17 mouse cellular contexts compared by ENCODE assay signal in the genomic region with DNA sequence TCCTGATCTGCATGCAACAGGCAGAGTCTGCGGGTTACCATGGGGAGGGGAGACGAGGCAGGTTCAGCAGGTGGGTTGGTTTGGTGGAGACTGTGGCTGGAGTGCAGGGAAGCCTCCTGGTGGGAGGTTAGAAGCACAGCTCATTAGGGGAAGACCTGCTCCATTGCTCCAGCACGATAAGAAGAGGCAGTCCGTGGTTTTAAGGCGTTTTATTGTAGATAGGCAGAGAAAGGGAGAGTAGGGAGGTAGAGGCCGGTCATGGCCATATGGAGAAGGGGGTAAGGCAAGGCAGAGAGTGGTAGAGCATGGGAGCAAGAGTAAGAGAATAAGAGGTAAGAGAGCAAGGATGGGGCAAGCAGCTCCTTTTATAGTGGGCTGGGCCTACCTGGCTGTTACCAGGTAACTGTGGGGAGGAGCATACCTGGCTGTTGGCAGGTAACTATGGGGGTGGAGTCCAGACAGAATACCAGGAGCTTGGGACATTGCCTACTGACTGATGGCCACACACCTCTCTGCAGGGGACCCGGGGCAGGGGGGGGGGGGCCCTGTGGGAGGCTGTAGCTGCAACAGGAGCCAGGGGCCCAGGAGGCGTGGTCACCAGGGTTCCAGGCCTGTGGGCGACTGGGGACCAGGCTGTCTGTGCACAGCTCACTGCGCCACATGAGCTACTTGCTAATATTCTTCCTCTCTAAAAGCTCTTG. TPM values are rescaled to one million over a fixed set of nuclear protein-coding genes. Genes with fewer than 3 reads are reported as not detected.
DNase-seq lines count a peak whose midpoint lies in the region; ATAC-seq and TF ChIP-seq lines count a peak whose summit lies in the region.
"Had no signal": no experiment of that assay in that cellular context is flagged by ENCODE, and none has a peak within 500 bp of the region (broad histone marks: within the 10 kb centered on the region; RNA-seq: fewer than 3 reads in every experiment).

No protein-coding gene starts in this region.

- 51% methylated on average over 10 of the region's 10 CpGs for WGBS in lung, postnatal 0 days
- WGBS in intestine, embryonic 14.5 days, result 51% methylated on average over 10 of the region's 10 CpGs
- 18% methylated on average over 10 of the region's 10 CpGs for WGBS in liver, embryonic 14.5 days (ENCODE audit: insufficient replicate concordance)
- 48% methylated on average over 10 of the region's 10 CpGs for WGBS in stomach, postnatal 0 days
- 50% methylated on average over 9 of the region's 10 CpGs for WGBS in hindbrain, embryonic 11.5 days

- H3K4me3 ChIP-seq in lung, postnatal 0 days (ENCODE audit: low read depth, low read length), result no peak overlapping the region
- H3K4me3 ChIP-seq in intestine, embryonic 14.5 days (ENCODE audit: low read depth, low read length), result no peak overlapping the region
- H3K4me3 ChIP-seq in liver, embryonic 14.5 days (ENCODE audit: insufficient read depth in 1 of 2, low read depth in 2 of 2, low read length in 2 of 2), result no peak overlapping the region
- H3K4me3 ChIP-seq in stomach, postnatal 0 days (ENCODE audit: low read depth, low read length), result no peak overlapping the region
- H3K4me3 ChIP-seq in hindbrain, embryonic 11.5 days (ENCODE audit: low read depth, low read length), result no peak overlapping the region
- H3K4me3 ChIP-seq: heart, embryonic 13.5 days; limb, embryonic 13.5 days had no signal

- TF ChIP-seq CTCF in lung, postnatal 0 days (IDR thresholded peaks at IDR 0.05), result no peak
- TF ChIP-seq CTCF in liver, embryonic 14.5 days (IDR thresholded peaks at IDR 0.05; ENCODE audit: low read depth), result peak; percentile 48
- no peak for TF ChIP-seq CTCF in stomach, postnatal 0 days (IDR thresholded peaks at IDR 0.05; ENCODE audit: low read depth)

- no peaks in the 10 kb centered on the region for H3K36me3 ChIP-seq in lung, postnatal 0 days (ENCODE audit: insufficient read depth, low read length)
- H3K36me3 ChIP-seq in intestine, embryonic 14.5 days (ENCODE audit: control insufficient read depth, insufficient read depth, low read length), result no peaks in the 10 kb centered on the region
- no peaks in the 10 kb centered on the region for H3K36me3 ChIP-seq in liver, embryonic 14.5 days (replicated peaks; ENCODE audit: control insufficient read depth, insufficient read depth, low read depth)
- no peaks in the 10 kb centered on the region for H3K36me3 ChIP-seq in stomach, postnatal 0 days (ENCODE audit: control insufficient read depth, insufficient read depth, low read length)
- no peaks in the 10 kb centered on the region for H3K36me3 ChIP-seq in hindbrain, embryonic 11.5 days (ENCODE audit: control insufficient read depth, insufficient read depth, low read length)
- H3K36me3 ChIP-seq: heart, embryonic 13.5 days; limb, embryonic 13.5 days had no signal

- H3K27me3 ChIP-seq in lung, postnatal 0 days (replicated peaks; ENCODE audit: insufficient read depth, low read length), result no peaks in the 10 kb centered on the region
- no peaks in the 10 kb centered on the region for H3K27me3 ChIP-seq in intestine, embryonic 14.5 days (replicated peaks; ENCODE audit: control insufficient read depth, insufficient read depth, low read length)
- H3K27me3 ChIP-seq in liver, embryonic 14.5 days (ENCODE audit: control insufficient read depth, insufficient read depth, low read length), result no peaks in the 10 kb centered on the region
- no peaks in the 10 kb centered on the region for H3K27me3 ChIP-seq in stomach, postnatal 0 days (ENCODE audit: control insufficient read depth, insufficient read depth, low read length)
- no peaks in the 10 kb centered on the region for H3K27me3 ChIP-seq in hindbrain, embryonic 11.5 days (ENCODE audit: control insufficient read depth, insufficient read depth, low read length)
- H3K27me3 ChIP-seq: heart, embryonic 13.5 days; limb, embryonic 13.5 days; Patski had no signal

- H3K4me2 ChIP-seq in lung, postnatal 0 days (replicated peaks; ENCODE audit: low read depth, low read length), result no peak overlapping the region
- no peak overlapping the region for H3K4me2 ChIP-seq in intestine, embryonic 14.5 days (ENCODE audit: low read length)
- peak overlapping the region; percentile 21 for H3K4me2 ChIP-seq in liver, embryonic 14.5 days (ENCODE audit: low read depth)
- H3K4me2 ChIP-seq in stomach, postnatal 0 days (replicated peaks; ENCODE audit: low read depth), result no peak overlapping the region
- no peak overlapping the region for H3K4me2 ChIP-seq in hindbrain, embryonic 11.5 days (replicated peaks; ENCODE audit: low read depth, low read length)
- H3K4me2 ChIP-seq: heart, embryonic 13.5 days; limb, embryonic 13.5 days; midbrain, embryonic 11.5 days had no signal

- no peaks in the 10 kb centered on the region for H3K4me1 ChIP-seq in lung, postnatal 0 days (ENCODE audit: insufficient read depth, low read depth, low read length)
- H3K4me1 ChIP-seq in intestine, embryonic 14.5 days (replicated peaks; ENCODE audit: control insufficient read depth, insufficient read depth, low read length), result no peaks in the 10 kb centered on the region
- H3K4me1 ChIP-seq in liver, embryonic 14.5 days (replicated peaks; ENCODE audit: control insufficient read depth in 2 of 2, insufficient read depth in 2 of 2, low read length in 1 of 2), result peaks cover 6 to 19% of the 10 kb centered on the region in 2 experiments; a peak in 3 of 4 replicates
- H3K4me1 ChIP-seq in stomach, postnatal 0 days (replicated peaks; ENCODE audit: control insufficient read depth, insufficient read depth), result no peaks in the 10 kb centered on the region
- H3K4me1 ChIP-seq in hindbrain, embryonic 11.5 days (replicated peaks; ENCODE audit: control insufficient read depth, insufficient read depth, low read length), result no peaks in the 10 kb centered on the region
- H3K4me1 ChIP-seq: heart, embryonic 13.5 days; limb, embryonic 13.5 days had no signal

- no peak overlapping the region for H3K27ac ChIP-seq in lung, postnatal 0 days (ENCODE audit: low read length)
- H3K27ac ChIP-seq in intestine, embryonic 14.5 days (ENCODE audit: low read depth), result no peak overlapping the region
- no peak overlapping the region for H3K27ac ChIP-seq in liver, embryonic 14.5 days
- no peak overlapping the region for H3K27ac ChIP-seq in stomach, postnatal 0 days (replicated peaks)
- H3K27ac ChIP-seq in hindbrain, embryonic 11.5 days (ENCODE audit: low read depth, low read length), result no peak overlapping the region
- H3K27ac ChIP-seq: heart, embryonic 13.5 days; limb, embryonic 13.5 days had no signal

- H3K9ac ChIP-seq in lung, postnatal 0 days (replicated peaks; ENCODE audit: low read depth), result no peak overlapping the region
- H3K9ac ChIP-seq in intestine, embryonic 14.5 days (ENCODE audit: low read length), result no peak overlapping the region
- H3K9ac ChIP-seq in liver, embryonic 14.5 days (replicated peaks), result no peak overlapping the region
- no peak overlapping the region for H3K9ac ChIP-seq in stomach, postnatal 0 days (ENCODE audit: low read length)
- H3K9ac ChIP-seq in hindbrain, embryonic 11.5 days (ENCODE audit: low read depth, low read length), result no peak overlapping the region
- H3K9ac ChIP-seq: heart, embryonic 13.5 days; limb, embryonic 13.5 days had no signal

- no peak for ATAC-seq in lung, postnatal 0 days
- ATAC-seq in intestine, embryonic 14.5 days (replicated peaks; ENCODE audit: low FRiP score, low TSS enrichment, low read depth), result 0 out of 2 replicates have a peak, but pooled peaks have one; percentile 23
- ATAC-seq in liver, embryonic 14.5 days (ENCODE audit: insufficient read depth), result peak; percentile 80
- 0 out of 2 replicates have a peak, but pooled peaks have one; percentile 40 for ATAC-seq in stomach, postnatal 0 days (ENCODE audit: low FRiP score, low TSS enrichment)
- ATAC-seq in hindbrain, embryonic 11.5 days (ENCODE audit: low FRiP score), result no peak
- ATAC-seq: Patski had no signal

- no peaks in the 10 kb centered on the region for H3K9me3 ChIP-seq in lung, postnatal 0 days (ENCODE audit: low read length)
- H3K9me3 ChIP-seq in intestine, embryonic 14.5 days (ENCODE audit: control insufficient read depth, low read length), result no peaks in the 10 kb centered on the region
- no peaks in the 10 kb centered on the region for H3K9me3 ChIP-seq in liver, embryonic 14.5 days (ENCODE audit: control insufficient read depth, low read length)
- no peaks in the 10 kb centered on the region for H3K9me3 ChIP-seq in stomach, postnatal 0 days (ENCODE audit: control insufficient read depth, low read length)
- H3K9me3 ChIP-seq in hindbrain, embryonic 11.5 days (ENCODE audit: control insufficient read depth, low read length), result no peaks in the 10 kb centered on the region
- H3K9me3 ChIP-seq: heart, embryonic 13.5 days; limb, embryonic 13.5 days had no signal

- DNase-seq in lung, postnatal 0 days (ENCODE audit: low spot score), result peak; percentile 5
- no peak for DNase-seq in lung, postnatal 25 days (ENCODE audit: low spot score)
- DNase-seq in intestine, embryonic 14.5 days (ENCODE audit: low spot score), result no peak
- no peak for DNase-seq in liver, embryonic 14.5 days (ENCODE audit: low read depth in 3 of 3, low spot score in 3 of 3)
- DNase-seq in stomach, postnatal 0 days (ENCODE audit: low spot score), result no peak
- DNase-seq in ovary, adult 18-20 months (ENCODE audit: low spot score), result no peak
- no peak for DNase-seq in hindbrain, embryonic 11.5 days (ENCODE audit: low spot score)
- DNase-seq: B cell, adult 2 months; cerebellum, postnatal 14 days; heart, adult 11 months; heart, postnatal 4 days; right cerebral cortex, postnatal 4 days; thymus, adult 18-20 months had no signal

- TF ChIP-seq EP300 in lung, postnatal 0 days (IDR thresholded peaks at IDR 0.05), result no peak
- peak; percentile 46 for TF ChIP-seq EP300 in liver, embryonic 14.5 days (IDR thresholded peaks at IDR 0.05; ENCODE audit: low read depth)
- no peak for TF ChIP-seq EP300 in stomach, postnatal 0 days (optimal IDR thresholded peaks at IDR 0.05)

RNA-seq across cellular contexts. Expression of gene Mblac2, which starts 32.4 kb away (rescaled TPM):
- polyA plus RNA-seq in lung, postnatal 0 days (2015; fragmentation: Nextera tagmentation; extraction: Ambion mirVana), result 5.6 and 6.5 TPM in 2 replicates
- 7.3 and 9.4 TPM in 2 replicates for polyA plus RNA-seq in intestine, embryonic 14.5 days (2014; fragmentation: Nextera tagmentation; extraction: Ambion mirVana)
- polyA plus RNA-seq in liver, embryonic 14.5 days (2012; rRNA removed), result 1.1 and 1.2 TPM in 2 replicates
- polyA plus RNA-seq in liver, embryonic 14.5 days (2014; fragmentation: Nextera tagmentation; extraction: Ambion mirVana), result 2.7 and 3.2 TPM in 2 replicates
- polyA plus RNA-seq in stomach, postnatal 0 days (2015; fragmentation: Nextera tagmentation; extraction: Ambion mirVana), result 11.1 and 11.7 TPM in 2 replicates
- 8.7 and 8.8 TPM in 2 replicates for polyA plus RNA-seq in hindbrain, embryonic 11.5 days (2014; fragmentation: Nextera tagmentation; extraction: Ambion mirVana)

RNA-seq across cellular contexts. Expression of gene Polr3g, which starts 32.7 kb away (rescaled TPM):
- 5.1 and 5.2 TPM in 2 replicates for polyA plus RNA-seq in lung, postnatal 0 days (2015; fragmentation: Nextera tagmentation; extraction: Ambion mirVana)
- 16.1 and 18.1 TPM in 2 replicates for polyA plus RNA-seq in intestine, embryonic 14.5 days (2014; fragmentation: Nextera tagmentation; extraction: Ambion mirVana)
- 6.5 and 8.9 TPM in 2 replicates for polyA plus RNA-seq in liver, embryonic 14.5 days (2012; rRNA removed)
- polyA plus RNA-seq in liver, embryonic 14.5 days (2014; fragmentation: Nextera tagmentation; extraction: Ambion mirVana), result 10.9 and 11.7 TPM in 2 replicates
- 34.0 and 39.6 TPM in 2 replicates for polyA plus RNA-seq in stomach, postnatal 0 days (2015; fragmentation: Nextera tagmentation; extraction: Ambion mirVana)
- 10.7 and 12.8 TPM in 2 replicates for polyA plus RNA-seq in hindbrain, embryonic 11.5 days (2014; fragmentation: Nextera tagmentation; extraction: Ambion mirVana)

RNA-seq across cellular contexts. Expression of gene Cetn3, which starts 39.3 kb away (rescaled TPM):
- 184 and 185 TPM in 2 replicates for polyA plus RNA-seq in lung, postnatal 0 days (2015; fragmentation: Nextera tagmentation; extraction: Ambion mirVana)
- polyA plus RNA-seq in intestine, embryonic 14.5 days (2014; fragmentation: Nextera tagmentation; extraction: Ambion mirVana), result 213 and 224 TPM in 2 replicates
- polyA plus RNA-seq in liver, embryonic 14.5 days (2012; rRNA removed), result 24.2 and 64.1 TPM in 2 replicates
- polyA plus RNA-seq in liver, embryonic 14.5 days (2014; fragmentation: Nextera tagmentation; extraction: Ambion mirVana), result 142 and 146 TPM in 2 replicates
- 166 and 170 TPM in 2 replicates for polyA plus RNA-seq in stomach, postnatal 0 days (2015; fragmentation: Nextera tagmentation; extraction: Ambion mirVana)
- 266 and 275 TPM in 2 replicates for polyA plus RNA-seq in hindbrain, embryonic 11.5 days (2014; fragmentation: Nextera tagmentation; extraction: Ambion mirVana)

Comparison
In these comparisons a context has a peak if more than half of its experiments do, and no peak if none do; other contexts are left out.
1. ATAC-seq: peak in intestine, embryonic 14.5 days (single experiment), liver, embryonic 14.5 days (single experiment) and stomach, postnatal 0 days (single experiment); none in lung, postnatal 0 days (single experiment) and hindbrain, embryonic 11.5 days (single experiment).